In the genomic region with DNA sequence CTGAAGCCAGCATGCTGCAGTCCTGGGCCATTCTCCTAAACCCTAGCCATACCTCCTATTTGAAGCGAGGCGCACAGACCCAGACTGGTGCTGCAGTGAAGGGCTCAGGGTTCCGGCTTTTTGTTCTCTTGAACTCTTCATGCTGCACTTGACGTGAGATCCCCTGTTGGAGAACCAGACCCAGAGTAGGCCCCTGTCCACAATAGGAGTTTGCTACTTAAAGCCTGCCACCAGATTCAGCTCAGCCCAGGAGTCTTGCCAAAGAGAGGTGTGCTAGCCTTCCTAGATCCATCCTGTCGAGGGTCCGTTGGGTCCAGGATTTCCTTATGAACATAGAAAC, we compare ENCODE assay signal across 8 mouse cellular contexts. TPM values are rescaled to one million over a fixed set of nuclear protein-coding genes. Genes with fewer than 3 reads are reported as not detected.
DNase-seq lines count a peak whose midpoint lies in the region; ATAC-seq and TF ChIP-seq lines count a peak whose summit lies in the region.

No protein-coding gene starts in this region.

- dilution Hi-C loops in CH12.LX (cut with MboI; ENCODE audit: extremely low pct_ligation_motif_present, extremely low pct_unique_long_range_greater_than_20kb, low sequenced_read_pairs), result no loop called here

- 0 out of 2 replicates have a peak, but pooled peaks cover 5% of the 10 kb centered on the region for H3K79me2 ChIP-seq in CH12.LX (replicated peaks; ENCODE audit: control insufficient read depth, extremely low read depth, insufficient read depth, poor library complexity, severe bottlenecking)

- no peak for ATAC-seq in heart, embryonic 11.5 days (replicated peaks; ENCODE audit: insufficient number of reproducible peaks, low FRiP score, low TSS enrichment)
- no peak for ATAC-seq in forebrain, embryonic 15.5 days (replicated peaks)
- ATAC-seq in liver, embryonic 16.5 days (ENCODE audit: low read depth), result no peak

- H3K4me3 ChIP-seq in heart, embryonic 11.5 days (ENCODE audit: low read depth, low read length), result peak overlapping the region; percentile 95
- H3K4me3 ChIP-seq in CH12.LX (replicated peaks in 1 of 3; ENCODE audit: low read depth in 2 of 3, low read length in 2 of 3, poor library complexity in 1 of 3), result peak overlapping the region; percentile 53 to 96 (median 81)
- H3K4me3 ChIP-seq in forebrain, embryonic 15.5 days, result peak overlapping the region; percentile 100
- peak overlapping the region; percentile 95 for H3K4me3 ChIP-seq in liver, embryonic 16.5 days (ENCODE audit: low read depth, low read length)

- no peak for TF ChIP-seq CTCF in CH12.LX (conservative IDR thresholded peaks at IDR 0.05 in 1 of 2, IDR thresholded peaks at IDR 0.05 in 1 of 2; ENCODE audit: low read depth in 2 of 2, low read length in 2 of 2)

- no peak overlapping the region for H3K27ac ChIP-seq in heart, embryonic 11.5 days (ENCODE audit: low read depth, low read length)
- no peak overlapping the region for H3K27ac ChIP-seq in CH12.LX (ENCODE audit: insufficient read depth, low read depth)
- peak overlapping the region; percentile 95 for H3K27ac ChIP-seq in forebrain, embryonic 15.5 days (replicated peaks)
- H3K27ac ChIP-seq in liver, embryonic 16.5 days (ENCODE audit: low read length), result no peak overlapping the region

- no peak for DNase-seq in heart, postnatal 14 days
- no peak for DNase-seq in CH12.LX (ENCODE audit: extremely low read depth)
- no peak for DNase-seq in yolk sac, embryonic 10.5 days (ENCODE audit: low spot score)
- no peak for DNase-seq in frontal cortex, adult 2 months (ENCODE audit: extremely low spot score in 1 of 2, low spot score in 1 of 2)
- DNase-seq in layer of hippocampus, postnatal 36 days, result no peak

- TF ChIP-seq RAD21 in CH12.LX (IDR thresholded peaks at IDR 0.05; ENCODE audit: low read depth, low read length), result no peak

- peaks cover 14% of the 10 kb centered on the region for H3K36me3 ChIP-seq in heart, embryonic 11.5 days (ENCODE audit: control insufficient read depth, insufficient read depth, low read length)
- H3K36me3 ChIP-seq in CH12.LX (replicated peaks in 1 of 2; ENCODE audit: control insufficient read depth in 1 of 2, insufficient read depth in 1 of 2, low read length in 1 of 2), result peaks cover 21 to 43% of the 10 kb centered on the region in 2 experiments
- peaks cover 30% of the 10 kb centered on the region for H3K36me3 ChIP-seq in forebrain, embryonic 15.5 days
- H3K36me3 ChIP-seq in liver, embryonic 16.5 days (ENCODE audit: control insufficient read depth, insufficient read depth), result peaks cover 6% of the 10 kb centered on the region

- H3K9me3 ChIP-seq in heart, embryonic 11.5 days (replicated peaks; ENCODE audit: control insufficient read depth, low read length), result no peaks in the 10 kb centered on the region
- H3K9me3 ChIP-seq in CH12.LX (replicated peaks; ENCODE audit: low read length), result no peaks in the 10 kb centered on the region
- no peaks in the 10 kb centered on the region for H3K9me3 ChIP-seq in forebrain, embryonic 15.5 days
- H3K9me3 ChIP-seq in liver, embryonic 16.5 days (replicated peaks; ENCODE audit: control insufficient read depth, low read length), result no peaks in the 10 kb centered on the region

- no peak for TF ChIP-seq POLR2A in CH12.LX (IDR thresholded peaks at IDR 0.05; ENCODE audit: low read depth, low read length)

- H3K4me2 ChIP-seq in heart, embryonic 11.5 days, result peak overlapping the region; percentile 98
- peak overlapping the region; percentile 59 for H3K4me2 ChIP-seq in CH12.LX (ENCODE audit: insufficient read depth, low read depth, poor library complexity, severe bottlenecking)
- H3K4me2 ChIP-seq in forebrain, embryonic 15.5 days (replicated peaks), result peak overlapping the region; percentile 82
- H3K4me2 ChIP-seq in liver, embryonic 16.5 days (ENCODE audit: low read depth, low read length), result peak overlapping the region; percentile 100

- intact Hi-C loops in heart, postnatal 14 days (cut with DNase I), result loop anchor here (2.0 kb wide), 1 partner anchor 15 kb away; no protein-coding TSS in a partner anchor

- H3K4me1 ChIP-seq in heart, embryonic 11.5 days (ENCODE audit: control insufficient read depth, insufficient read depth, low read length), result peaks cover 30% of the 10 kb centered on the region
- H3K4me1 ChIP-seq in CH12.LX (ENCODE audit: control insufficient read depth in 1 of 2, insufficient read depth in 2 of 2), result peaks cover 11 to 30% of the 10 kb centered on the region in 2 experiments
- peaks cover 43% of the 10 kb centered on the region for H3K4me1 ChIP-seq in forebrain, embryonic 15.5 days
- peaks cover 25% of the 10 kb centered on the region for H3K4me1 ChIP-seq in liver, embryonic 16.5 days (ENCODE audit: control insufficient read depth, low read depth, low read length)

- 10% methylated on average over 6 of the region's 6 CpGs for WGBS in heart, embryonic 11.5 days (ENCODE audit: insufficient replicate concordance)
- 5% methylated on average over 6 of the region's 6 CpGs for WGBS in forebrain, embryonic 15.5 days
- WGBS in liver, embryonic 16.5 days (ENCODE audit: insufficient replicate concordance), result 18% methylated on average over 6 of the region's 6 CpGs

- in situ Hi-C loops in CH12.LX (cut with MboI; ENCODE audit: low pct_ligation_motif_present, low pct_unique_long_range_greater_than_20kb, low sequenced_read_pairs), result no loop called here

- peak overlapping the region; percentile 92 for H3K9ac ChIP-seq in heart, embryonic 11.5 days (ENCODE audit: low read depth, low read length)
- H3K9ac ChIP-seq in CH12.LX (ENCODE audit: insufficient read depth, low read depth), result peak overlapping the region; percentile 92
- H3K9ac ChIP-seq in forebrain, embryonic 15.5 days (replicated peaks), result peak overlapping the region; percentile 98
- H3K9ac ChIP-seq in liver, embryonic 16.5 days (ENCODE audit: low read depth, low read length), result peak overlapping the region; percentile 87

- TF ChIP-seq EP300 in CH12.LX (IDR thresholded peaks at IDR 0.05; ENCODE audit: low read length), result no peak

- H3K27me3 ChIP-seq in heart, embryonic 11.5 days (ENCODE audit: control insufficient read depth, insufficient read depth, low read length), result peaks cover 10% of the 10 kb centered on the region; the same call in 1 of the 2 replicates
- H3K27me3 ChIP-seq in CH12.LX (replicated peaks), result peaks cover 30% of the 10 kb centered on the region
- peaks cover 17% of the 10 kb centered on the region for H3K27me3 ChIP-seq in forebrain, embryonic 15.5 days
- H3K27me3 ChIP-seq in liver, embryonic 16.5 days (ENCODE audit: control insufficient read depth, insufficient read depth, low read depth, low read length), result peaks cover 5% of the 10 kb centered on the region

RNA-seq across cellular contexts. Expression of a gene that starts 1.0 kb away (rescaled TPM):
- polyA plus RNA-seq in heart, embryonic 11.5 days (2014; fragmentation: Nextera tagmentation; extraction: Ambion mirVana), result 3.9 and 4.3 TPM in 2 replicates
- total RNA-seq in heart, postnatal 14 days (2021), result 10 to 100 TPM; 57.3 to 61.8 TPM
- total RNA-seq in CH12.LX (2012; rRNA removed) (16.5 and 16.9 TPM in 2 replicates), CH12.LX (2014; rRNA removed) (12.2 and 12.6 TPM in 2 replicates)
- polyA plus RNA-seq in CH12.LX (2012; ENCODE audit: insufficient read length, low read depth), result 15.3 and 15.6 TPM in 2 replicates
- 20.6 and 23.6 TPM in 2 replicates for polyA plus RNA-seq in forebrain, embryonic 15.5 days (2015; fragmentation: Nextera tagmentation; extraction: Ambion mirVana)
- polyA plus RNA-seq in liver, embryonic 16.5 days (2015; fragmentation: Nextera tagmentation; extraction: Ambion mirVana), result 0.86 and 0.91 TPM in 2 replicates
- polyA plus RNA-seq in frontal cortex, adult 2 months (2012; rRNA removed), result 85.2 and 88.4 TPM in 2 replicates
- total RNA-seq in layer of hippocampus, postnatal 36 days (2021), result 100 to 1,000 TPM in 1 of 2 experiments, 10 to 100 TPM in 1; 97.5 to 105 TPM

RNA-seq across cellular contexts. Expression of a gene that starts 16.4 kb away (rescaled TPM):
- 495 and 521 TPM in 2 replicates for polyA plus RNA-seq in heart, embryonic 11.5 days (2014; fragmentation: Nextera tagmentation; extraction: Ambion mirVana)
- total RNA-seq in heart, postnatal 14 days (2021), result 100 to 1,000 TPM; 167 to 177 TPM
- total RNA-seq in CH12.LX (2012; rRNA removed) (443 and 533 TPM in 2 replicates), CH12.LX (2014; rRNA removed) (569 and 598 TPM in 2 replicates)
- polyA plus RNA-seq in CH12.LX (2012; ENCODE audit: insufficient read length, low read depth), result 418 and 466 TPM in 2 replicates
- polyA plus RNA-seq in forebrain, embryonic 15.5 days (2015; fragmentation: Nextera tagmentation; extraction: Ambion mirVana), result 541 and 580 TPM in 2 replicates
- polyA plus RNA-seq in liver, embryonic 16.5 days (2015; fragmentation: Nextera tagmentation; extraction: Ambion mirVana), result 214 and 234 TPM in 2 replicates
- 200 and 230 TPM in 2 replicates for polyA plus RNA-seq in frontal cortex, adult 2 months (2012; rRNA removed)
- total RNA-seq in layer of hippocampus, postnatal 36 days (2021), result 100 to 1,000 TPM; 164 to 173 TPM

RNA-seq across cellular contexts. Expression of a gene that starts 16.5 kb away (rescaled TPM):
- 2.3 and 4.8 TPM in 2 replicates for polyA plus RNA-seq in heart, embryonic 11.5 days (2014; fragmentation: Nextera tagmentation; extraction: Ambion mirVana)
- 1 to 10 TPM; 2.9 to 3.3 TPM for total RNA-seq in heart, postnatal 14 days (2021)
- total RNA-seq in CH12.LX (2012; rRNA removed) (2.1 and 3.0 TPM in 2 replicates), CH12.LX (2014; rRNA removed) (2.0 TPM in 2 replicates)
- polyA plus RNA-seq in CH12.LX (2012; ENCODE audit: insufficient read length, low read depth), result 1.7 and 2.1 TPM in 2 replicates
- 57.5 and 59.5 TPM in 2 replicates for polyA plus RNA-seq in forebrain, embryonic 15.5 days (2015; fragmentation: Nextera tagmentation; extraction: Ambion mirVana)
- polyA plus RNA-seq in liver, embryonic 16.5 days (2015; fragmentation: Nextera tagmentation; extraction: Ambion mirVana), result 1.0 and 1.1 TPM in 2 replicates
- polyA plus RNA-seq in frontal cortex, adult 2 months (2012; rRNA removed), result 35.2 and 35.5 TPM in 2 replicates
- 10 to 100 TPM; 42.2 to 43.7 TPM for total RNA-seq in layer of hippocampus, postnatal 36 days (2021)

RNA-seq across cellular contexts. Expression of a gene that starts 44.6 kb away (rescaled TPM):
- polyA plus RNA-seq in heart, embryonic 11.5 days (2014; fragmentation: Nextera tagmentation; extraction: Ambion mirVana), result 24.6 and 27.3 TPM in 2 replicates
- 10 to 100 TPM; 18.7 to 19.7 TPM for total RNA-seq in heart, postnatal 14 days (2021)
- total RNA-seq in CH12.LX (2012; rRNA removed), result 24.7 and 31.8 TPM in 2 replicates
- 24.1 and 26.5 TPM in 2 replicates for total RNA-seq in CH12.LX (2014; rRNA removed)
- polyA plus RNA-seq in CH12.LX (2012; ENCODE audit: insufficient read length, low read depth), result 23.5 and 28.6 TPM in 2 replicates
- 35.6 and 38.5 TPM in 2 replicates for polyA plus RNA-seq in forebrain, embryonic 15.5 days (2015; fragmentation: Nextera tagmentation; extraction: Ambion mirVana)
- 9.7 and 11.1 TPM in 2 replicates for polyA plus RNA-seq in liver, embryonic 16.5 days (2015; fragmentation: Nextera tagmentation; extraction: Ambion mirVana)
- 28.8 and 31.5 TPM in 2 replicates for polyA plus RNA-seq in frontal cortex, adult 2 months (2012; rRNA removed)
- 10 to 100 TPM; 18.3 to 25.3 TPM for total RNA-seq in layer of hippocampus, postnatal 36 days (2021)

RNA-seq across cellular contexts. Expression of a gene that starts 49.4 kb away (rescaled TPM):
- 3.3 and 4.2 TPM in 2 replicates for polyA plus RNA-seq in heart, embryonic 11.5 days (2014; fragmentation: Nextera tagmentation; extraction: Ambion mirVana)
- 10 to 100 TPM; 15.8 to 19.0 TPM for total RNA-seq in heart, postnatal 14 days (2021)
- total RNA-seq in CH12.LX (2012; rRNA removed) (5.0 and 5.5 TPM in 2 replicates), CH12.LX (2014; rRNA removed) (3.0 and 3.5 TPM in 2 replicates)
- 14.5 and 19.0 TPM in 2 replicates for polyA plus RNA-seq in CH12.LX (2012; ENCODE audit: insufficient read length, low read depth)
- 4.4 and 5.3 TPM in 2 replicates for polyA plus RNA-seq in forebrain, embryonic 15.5 days (2015; fragmentation: Nextera tagmentation; extraction: Ambion mirVana)
- 1.6 and 1.7 TPM in 2 replicates for polyA plus RNA-seq in liver, embryonic 16.5 days (2015; fragmentation: Nextera tagmentation; extraction: Ambion mirVana)
- polyA plus RNA-seq in frontal cortex, adult 2 months (2012; rRNA removed), result 14.1 and 15.1 TPM in 2 replicates
- 10 to 100 TPM; 21.3 to 22.4 TPM for total RNA-seq in layer of hippocampus, postnatal 36 days (2021)
